Mouse (Mus musculus) midbrain, postnatal 0 days (tissue): ENCODE results near the gene Slc25a33. TPM values are rescaled to one million over a fixed set of nuclear protein-coding genes. Genes with fewer than 3 reads are reported as not detected.

ENCODE experiments used
- ATAC-seq: fragments of 200-750 bp; cut with Nextera tagmentation; 2 replicates; pipeline ENCODE4 v1.8.0; 2017; ENCODE audit warnings: moderate number of reproducible peaks, mild to moderate bottlenecking, moderate TSS enrichment, moderate library complexity; ENCODE audit not compliant: low FRiP score
- DNase-seq: peaks from one replicate; pipeline ENCODE4 v3.0.0-alpha.2; 2015; ENCODE audit warnings: low spot score
- H3K27ac ChIP-seq: fragments of 300-500 bp; sonication (generic); 2 replicates; pipeline ENCODE4 v1.5.1; 2014; ENCODE audit warnings: low read depth, mild to moderate bottlenecking, low read length, mixed read lengths
- H3K27me3 ChIP-seq: fragments of 300-500 bp; sonication (generic); 2 replicates; pipeline ENCODE4 v1.6.1; 2014; ENCODE audit warnings: low read length, control low read depth, mixed read lengths; ENCODE audit not compliant: insufficient read depth
- H3K36me3 ChIP-seq: fragments of 300-500 bp; sonication (generic); 2 replicates; pipeline ENCODE4 v1.6.1; 2014; ENCODE audit warnings: low read length, control low read depth, mixed read lengths; ENCODE audit not compliant: insufficient read depth
- H3K4me1 ChIP-seq: fragments of 300-500 bp; sonication (generic); 2 replicates; pipeline ENCODE4 v1.6.1; 2014; ENCODE audit warnings: mild to moderate bottlenecking, control low read depth, antibody characterized with exemption, low read length, mixed read lengths; ENCODE audit not compliant: insufficient read depth
- H3K4me2 ChIP-seq: fragments of 300-500 bp; sonication (generic); 2 replicates; pipeline ENCODE4 v1.6.1; 2014; ENCODE audit warnings: low read depth, mild to moderate bottlenecking, low read length, mixed read lengths; ENCODE audit not compliant: poor library complexity, severe bottlenecking
- H3K4me3 ChIP-seq: fragments of 300-500 bp; sonication (generic); 2 replicates; pipeline ENCODE4 v1.5.1; 2014; ENCODE audit warnings: low read depth, mild to moderate bottlenecking, low read length, moderate library complexity
- H3K9ac ChIP-seq: fragments of 300-500 bp; sonication (generic); replicated peaks from 2 replicates; pipeline ENCODE4 v1.6.1; 2014; ENCODE audit warnings: mild to moderate bottlenecking, low read length, moderate library complexity, mixed read lengths; ENCODE audit not compliant: poor library complexity, severe bottlenecking
- H3K9me3 ChIP-seq: fragments of 300-500 bp; sonication (generic); 2 replicates; pipeline ENCODE4 v1.6.1; 2016; ENCODE audit warnings: low read length, control low read depth
- CTCF ChIP-seq: IDR thresholded peaks from 2 replicates; pipeline ENCODE4 v1.5.1; 2016; ENCODE audit warnings: antibody characterized with exemption, mild to moderate bottlenecking
- WGBS: fragments of 180-500 bp; shearing (Covaris S2); extraction: QIAGEN DNeasy Blood & Tissue Kit; methylation state at CpG from one replicate; pipeline ENCODE4 v1.1.7; 2014; 5-methylcytosine and 5-hydroxymethylcytosine counted together
- polyA plus RNA-seq: library from polyadenylated mRNA; unstranded; fragments of >200 nt; fragmentation: Nextera tagmentation; extraction: Ambion mirVana; gene quantifications from 2 replicates; pipeline ENCODE4 v1.2.1, GENCODE M21; 2015
- total RNA-seq: library from RNA; depleted of rRNA; stranded (reverse); fragments of >200 nt; gene quantifications from 2 replicates; pipeline ENCODE4 v1.2.3, GENCODE M21; 2014

Slc25a33 gene
- total and polyA plus RNA-seq, 2 experiments from 2014 or later: 16.6 to 32.7 TPM

DNA sequence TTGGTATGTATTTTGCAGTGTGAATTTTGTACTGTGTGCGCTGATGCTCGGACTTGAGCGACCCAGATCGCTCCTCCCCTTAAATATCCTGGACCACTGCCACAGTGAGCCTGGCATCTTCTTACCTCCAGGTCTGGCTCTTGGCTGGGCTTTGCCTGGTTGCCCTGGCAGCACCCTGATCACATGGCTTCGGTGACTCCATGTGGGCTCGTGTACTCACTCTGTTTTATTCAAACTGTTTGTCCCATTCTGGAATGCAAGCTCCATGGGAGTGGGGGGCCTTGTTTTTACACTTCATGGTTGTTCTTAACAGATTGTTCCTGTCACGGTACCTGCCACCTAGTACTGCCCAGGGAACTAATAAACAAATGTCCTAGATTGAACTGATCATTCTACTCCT is 1.3 kb upstream of the Slc25a33 start:
- H3K4me2 ChIP-seq: no peak overlapping the region
- 66% methylated on average over 7 of the region's 7 CpGs for WGBS
- H3K4me3 ChIP-seq: no peak overlapping the region
- H3K4me1 ChIP-seq: 0 out of 2 replicates have a peak, but pooled peaks cover 3% of the 10 kb centered on the region
- no peaks in the 10 kb centered on the region for H3K27me3 ChIP-seq
- no peaks in the 10 kb centered on the region for H3K36me3 ChIP-seq
- no peaks in the 10 kb centered on the region for H3K9me3 ChIP-seq
- ATAC-seq: no peak
- peak; percentile 52 for DNase-seq
- no peak overlapping the region for H3K27ac ChIP-seq
- no peak for TF ChIP-seq CTCF
- no peak overlapping the region for H3K9ac ChIP-seq

DNA sequence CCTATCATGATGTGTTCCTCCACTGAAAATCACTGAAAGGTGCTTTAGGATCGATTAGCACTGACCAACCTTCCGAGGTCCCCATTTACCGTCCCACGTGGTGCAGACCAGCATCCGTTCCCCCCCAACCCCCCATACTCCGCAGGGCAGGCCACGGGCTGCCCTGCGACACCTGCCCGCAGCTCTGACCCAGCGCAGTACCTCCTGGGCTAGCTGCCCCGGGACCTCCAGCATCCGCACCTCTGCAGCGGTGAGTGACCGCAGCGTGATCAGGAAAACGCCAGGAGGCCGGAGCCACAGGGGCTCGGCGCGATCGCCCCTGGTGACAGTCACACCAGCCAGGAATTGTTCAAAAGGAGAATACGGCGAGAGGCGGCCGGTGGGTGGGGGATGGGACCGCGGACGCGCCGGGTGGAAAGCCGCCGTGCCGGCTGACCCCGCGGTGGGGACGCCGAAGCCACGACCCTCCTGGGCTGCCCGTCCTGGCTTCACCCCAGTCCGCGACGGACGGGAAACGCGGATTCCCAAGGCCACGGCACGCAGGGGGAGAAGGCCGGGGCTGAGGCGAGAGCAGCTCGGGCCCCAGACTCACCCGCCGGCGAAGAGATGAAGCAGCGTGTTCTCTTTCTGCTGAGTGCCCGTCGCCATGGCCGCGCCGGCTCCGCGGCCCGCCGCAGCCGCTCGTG is 526 bp downstream of the Slc25a33 start:
- no peaks in the 10 kb centered on the region for H3K36me3 ChIP-seq
- peak overlapping the region; percentile 99 for H3K4me2 ChIP-seq

DNA sequence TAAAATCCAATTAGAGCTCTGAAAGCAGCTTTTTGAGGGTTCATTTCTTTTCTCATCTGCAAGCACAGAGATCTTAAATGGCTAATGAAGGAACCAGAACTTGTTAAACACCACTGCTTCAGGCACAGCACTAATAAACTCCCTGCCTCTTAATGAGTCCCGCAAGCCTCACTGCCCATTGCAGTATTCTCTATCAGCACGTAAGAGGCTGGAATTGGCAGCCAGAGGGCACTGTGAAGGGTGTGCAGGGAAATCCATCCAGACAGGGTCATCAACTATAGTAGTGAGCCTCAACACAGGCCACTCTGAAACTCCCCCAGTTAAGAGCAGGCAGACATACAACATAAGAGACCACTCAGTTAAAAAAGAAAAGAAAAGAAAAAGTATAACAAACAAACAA is 1.7 kb downstream of the Slc25a33 start:
- no peaks in the 10 kb centered on the region for H3K27me3 ChIP-seq
- H3K4me3 ChIP-seq: peak overlapping the region; percentile 58; the same call in 1 of the 2 replicates
- peak; percentile 74 for TF ChIP-seq CTCF
- no peak overlapping the region for H3K9ac ChIP-seq
- DNase-seq (peak; percentile 73), ATAC-seq (no peak)
- 16% methylated on average over 2 of the region's 2 CpGs for WGBS
- H3K4me2 ChIP-seq: peak overlapping the region; percentile 99
- no peaks in the 10 kb centered on the region for H3K36me3 ChIP-seq
- H3K4me1 ChIP-seq: 0 out of 2 replicates have a peak, but pooled peaks cover 3% of the 10 kb centered on the region
- H3K9me3 ChIP-seq: no peaks in the 10 kb centered on the region
- no peak overlapping the region for H3K27ac ChIP-seq

More for the DNA sequence above, 526 bp downstream of the Slc25a33 start:
- Histone ChIP-seq H3K9me3 (no peaks in the 10 kb centered on the region), H3K27ac (peak overlapping the region; percentile 69), H3K27me3 (no peaks in the 10 kb centered on the region), H3K4me1 (0 out of 2 replicates have a peak, but pooled peaks cover 3% of the 10 kb centered on the region), H3K9ac (peak overlapping the region; percentile 66), H3K4me3 (peak overlapping the region; percentile 58)
- WGBS: 1% methylated on average over 53 of the region's 65 CpGs
- TF ChIP-seq CTCF: no peak
- ATAC-seq: peak; percentile 76
- DNase-seq: peak; percentile 14

DNA sequence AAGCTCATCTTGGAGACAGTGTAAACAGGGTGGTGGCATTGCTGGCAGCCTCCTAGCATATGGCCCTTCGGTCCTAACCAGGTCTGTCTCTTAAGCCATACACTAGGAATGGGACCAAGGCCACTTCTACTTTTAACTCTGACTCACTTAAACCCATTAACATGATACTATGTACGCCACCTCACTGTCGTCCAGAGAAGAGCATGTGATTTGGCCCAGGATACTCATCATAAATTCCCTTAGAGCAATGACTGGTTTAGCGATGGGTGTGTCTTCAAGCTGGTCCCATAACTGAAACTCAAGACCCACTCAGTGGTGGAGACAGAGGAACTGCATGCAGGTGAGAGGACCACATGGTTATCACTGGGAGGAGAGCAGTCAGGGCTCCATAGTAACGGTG is 8.9 kb downstream of the Slc25a33 start:
- H3K4me1 ChIP-seq: no peaks in the 10 kb centered on the region
- no peaks in the 10 kb centered on the region for H3K27me3 ChIP-seq
- H3K27ac ChIP-seq: no peak overlapping the region
- ATAC-seq: no peak
- H3K9me3 ChIP-seq: no peaks in the 10 kb centered on the region
- 93% methylated on average over 5 of the region's 5 CpGs for WGBS
- H3K4me2 ChIP-seq: no peak overlapping the region
- H3K4me3 ChIP-seq: no peak overlapping the region
- H3K36me3 ChIP-seq: peaks cover 6% of the 10 kb centered on the region; the same call in 1 of the 2 replicates
- TF ChIP-seq CTCF: no peak
- H3K9ac ChIP-seq: no peak overlapping the region
- no peak for DNase-seq

DNA sequence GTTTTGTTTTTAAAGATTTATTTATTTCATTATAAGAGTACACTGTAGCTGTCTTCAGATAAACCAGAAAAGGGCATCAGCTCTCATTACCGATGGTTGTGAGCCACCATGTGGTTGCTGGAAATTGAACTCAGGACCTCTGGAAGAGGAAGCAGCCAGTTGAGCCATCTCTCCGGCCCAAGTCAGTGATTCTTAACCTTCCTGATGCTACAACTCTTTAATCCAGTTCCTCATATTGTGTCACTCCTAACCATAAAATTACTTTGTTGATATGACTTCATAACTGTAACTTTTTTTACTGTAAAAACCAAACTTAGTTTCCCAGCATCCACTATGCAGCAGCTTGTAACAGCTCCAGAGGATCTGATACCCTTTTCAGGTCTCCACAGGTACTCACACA is 10.7 kb downstream of the Slc25a33 start:
- Histone ChIP-seq H3K27me3 (no peaks in the 10 kb centered on the region), H3K4me3 (no peak overlapping the region), H3K36me3 (peaks cover 9% of the 10 kb centered on the region; the same call in 1 of the 2 replicates), H3K9me3 (no peaks in the 10 kb centered on the region), H3K4me1 (no peaks in the 10 kb centered on the region), H3K4me2 (no peak overlapping the region), H3K27ac (no peak overlapping the region), H3K9ac (no peak overlapping the region)
- WGBS: 83% methylated on average over 2 of the region's 2 CpGs
- no peak for TF ChIP-seq CTCF
- no peak for ATAC-seq
- no peak for DNase-seq

DNA sequence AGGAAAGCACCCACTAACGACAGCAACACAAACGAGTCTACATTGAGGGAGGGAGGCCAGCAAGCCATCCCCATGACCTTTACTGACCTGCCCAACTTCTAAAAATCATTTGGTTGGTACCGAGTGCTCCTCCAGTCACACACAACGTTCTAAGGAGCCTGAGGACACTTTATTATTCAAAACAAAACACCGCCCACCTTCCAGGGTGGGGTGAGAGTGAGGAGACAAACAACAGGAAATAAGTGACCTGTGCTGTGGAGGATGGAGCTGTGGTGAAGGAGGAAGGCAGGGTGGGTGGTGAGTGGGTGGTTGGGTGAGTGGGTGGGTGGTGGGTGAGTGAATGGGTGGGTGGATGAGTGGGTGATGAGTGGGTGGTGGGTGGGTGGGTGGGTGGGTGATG is 14.6 kb downstream of the Slc25a33 start:
- no peak overlapping the region for H3K27ac ChIP-seq
- TF ChIP-seq CTCF: no peak

More for the DNA sequence above, 14.6 kb downstream of the Slc25a33 start:
- Histone ChIP-seq H3K27me3 (no peaks in the 10 kb centered on the region), H3K4me1 (no peaks in the 10 kb centered on the region), H3K9me3 (no peaks in the 10 kb centered on the region), H3K36me3 (peaks cover 13% of the 10 kb centered on the region; the same call in 1 of the 2 replicates), H3K4me2 (no peak overlapping the region), H3K4me3 (no peak overlapping the region), H3K9ac (no peak overlapping the region)
- DNase-seq (no peak), ATAC-seq (no peak)
- 79% methylated on average over 5 of the region's 5 CpGs for WGBS
